Mouse (Mus musculus): Measurements from ENCODE around the gene Dynlrb2. TPM values are rescaled to one million over a fixed set of nuclear protein-coding genes. Genes with fewer than 3 reads are reported as not detected.

Dynlrb2 gene
- total RNA-seq, 2 experiments from 2014 or later: 1.1 TPM; not detected in 1

GRCm38 (mm10) chr8:116540136-116540535, 35.4 kb downstream of the Dynlrb2 start:
- no peak for DNase-seq

GRCm38 (mm10) chr8:116542842-116543241, 38.1 kb downstream of the Dynlrb2 start:
- peak; percentile 61 to 80 for DNase-seq

DNA sequence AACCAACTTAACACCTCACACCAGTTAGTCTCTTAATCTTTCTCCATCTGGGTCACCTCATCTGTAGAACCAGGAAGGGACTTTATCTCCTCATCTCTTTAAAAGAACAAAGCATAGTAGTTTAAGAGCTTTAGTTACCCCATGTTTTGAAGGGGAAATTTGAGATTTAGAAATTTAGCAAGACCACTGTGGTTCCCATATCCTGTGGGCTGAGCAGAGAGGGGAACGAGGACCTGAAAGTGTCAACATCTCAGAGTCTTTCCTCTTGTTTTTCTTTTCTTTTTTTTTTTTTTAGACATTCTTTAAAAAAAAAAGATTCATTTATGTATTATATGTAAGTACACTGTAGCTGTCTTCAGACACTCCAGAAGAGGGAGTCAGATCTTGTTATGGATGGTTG, 38.6 kb downstream of the Dynlrb2 start:
- DNase-seq: no peak

GRCm38 (mm10) chr8:116552255-116552654, 47.5 kb downstream of the Dynlrb2 start:
- no peak for DNase-seq

- no peak for DNase-seq
Measured at GRCm38 (mm10) chr8:116552778-116553177, 48.0 kb downstream of the Dynlrb2 start.

Other genes with a start within 250 kb of the Dynlrb2 start
- 1 to 10 TPM; 3.9 to 4.9 TPM for gene Cdyl2, start 228.0 kb downstream of the Dynlrb2 start, total RNA-seq (2021)